Mouse (Mus musculus) ovary, adult 2 months (tissue): Measurements from ENCODE around the gene Glt8d1. TPM values are rescaled to one million over a fixed set of nuclear protein-coding genes. Genes with fewer than 3 reads are reported as not detected.

Source experiments
- polyA plus RNA-seq: library from polyadenylated mRNA; depleted of rRNA; stranded (reverse); fragments of >200 nt; gene quantifications from 2 replicates; pipeline ENCODE4 v1.2.3, GENCODE M21; 2012; rRNA removed

Glt8d1 gene
- polyA plus RNA-seq, result 29.6 and 34.0 TPM in 2 replicates

GRCm38 (mm10) chr14:31001307-31002205 is at the start of gene Glt8d1, which contains the start of gene Spcs1:
TSS of gene Glt8d1 (plus strand) at chr14:31001400.
TSS of gene Spcs1 (minus strand) at chr14:31001672.

GRCm38 (mm10) chr14:31018860-31019291 is 17.7 kb downstream of the Glt8d1 start, which contains the start of the genes Pbrm1 and Gnl3:
TSS of gene Pbrm1 (plus strand) at chr14:31019138.
TSS of gene Gnl3 (minus strand) at chr14:31019152.

Other genes starting within 250 kb of the Glt8d1 start
- gene Tmem110, start 175.8 kb upstream of the Glt8d1 start, polyA plus RNA-seq, result 33.0 and 42.0 TPM in 2 replicates
- 32.2 and 38.3 TPM in 2 replicates for gene Mustn1, start 122.2 kb upstream of the Glt8d1 start, polyA plus RNA-seq
- 0.95 and 1.6 TPM in 2 replicates for gene Itih4, start 114.9 kb upstream of the Glt8d1 start, polyA plus RNA-seq
- 0.70 and 1.7 TPM in 2 replicates for gene Itih3, start 77.6 kb upstream of the Glt8d1 start, polyA plus RNA-seq
- gene Itih1, start 58.1 kb upstream of the Glt8d1 start, polyA plus RNA-seq, result 0.10 and 0.25 TPM in 2 replicates
- gene Nek4, start 50.0 kb upstream of the Glt8d1 start, polyA plus RNA-seq, result 5.3 and 6.0 TPM in 2 replicates
- 86.0 and 103 TPM in 2 replicates for gene Spcs1, start 272 bp downstream of the Glt8d1 start, polyA plus RNA-seq
- 18.3 and 21.1 TPM in 2 replicates for gene Pbrm1, start 17.7 kb downstream of the Glt8d1 start, polyA plus RNA-seq
- gene Gnl3, start 17.8 kb downstream of the Glt8d1 start, polyA plus RNA-seq, result 15.6 and 20.4 TPM in 2 replicates
- 37.4 and 49.0 TPM in 2 replicates for gene Smim4, start 127.6 kb downstream of the Glt8d1 start, polyA plus RNA-seq
- gene Nt5dc2, start 129.7 kb downstream of the Glt8d1 start, polyA plus RNA-seq, result 219 and 301 TPM in 2 replicates
- gene Stab1, start 167.2 kb downstream of the Glt8d1 start, polyA plus RNA-seq, result 154 and 157 TPM in 2 replicates
- 0.57 and 1.1 TPM in 2 replicates for gene Tnnc1, start 206.9 kb downstream of the Glt8d1 start, polyA plus RNA-seq
- gene Nisch, start 215.5 kb downstream of the Glt8d1 start, polyA plus RNA-seq, result 521 and 546 TPM in 2 replicates
- gene Sema3g, start 216.5 kb downstream of the Glt8d1 start, polyA plus RNA-seq, result 27.2 and 32.3 TPM in 2 replicates
- gene Phf7, start 249.9 kb downstream of the Glt8d1 start, polyA plus RNA-seq, result 4.6 and 4.7 TPM in 2 replicates